Mouse (Mus musculus): ENCODE measurements around the gene Rapgef4.
"Not testable (repeated sequence)": the region's sequence is repeated elsewhere in the genome, so short reads cannot be mapped to it uniquely, and the experiment has no call there.

The Rapgef4 gene

GRCm38 (mm10) chr2:72031717-72032116 is 50.7 kb downstream of the Rapgef4 start:
- DNase-seq = no peak

GRCm38 (mm10) chr2:72035616-72036015 is 54.6 kb downstream of the Rapgef4 start:
- DNase-seq = peak; percentile 84

GRCm38 (mm10) chr2:72037357-72037756 is 56.3 kb downstream of the Rapgef4 start:
- DNase-seq = no peak

- peak; percentile 82 to 94 for DNase-seq
Measured at GRCm38 (mm10) chr2:72038235-72038634, 57.2 kb downstream of the Rapgef4 start.

- DNase-seq = peak; percentile 65 to 72
Measured at GRCm38 (mm10) chr2:72038651-72039251, 57.7 kb downstream of the Rapgef4 start.

- DNase-seq = no peak
Measured at GRCm38 (mm10) chr2:72039522-72040045, 58.5 kb downstream of the Rapgef4 start.

- DNase-seq = peak in 1 of 2 experiments; percentile 39
Measured at GRCm38 (mm10) chr2:72041087-72041486, 60.0 kb downstream of the Rapgef4 start.

GRCm38 (mm10) chr2:72042093-72042492 is 61.1 kb downstream of the Rapgef4 start:
- DNase-seq = no peak

- no peak for DNase-seq
Measured at GRCm38 (mm10) chr2:72044191-72044590, 63.2 kb downstream of the Rapgef4 start.

- DNase-seq = no peak
Measured at GRCm38 (mm10) chr2:72045024-72045423, 64.0 kb downstream of the Rapgef4 start.

- no peak for DNase-seq
Measured at GRCm38 (mm10) chr2:72045659-72046058, 64.6 kb downstream of the Rapgef4 start.

- DNase-seq = no peak
Measured at GRCm38 (mm10) chr2:72050451-72050850, 69.4 kb downstream of the Rapgef4 start.

- no peak for DNase-seq
Measured at GRCm38 (mm10) chr2:72054280-72054679, 73.2 kb downstream of the Rapgef4 start.

- no peak for DNase-seq
Measured at GRCm38 (mm10) chr2:72054736-72055135, 73.7 kb downstream of the Rapgef4 start.

GRCm38 (mm10) chr2:72055476-72055875 is 74.4 kb downstream of the Rapgef4 start:
- DNase-seq = no peak

- no peak for DNase-seq
Measured at GRCm38 (mm10) chr2:72056081-72056874, 75.2 kb downstream of the Rapgef4 start.

GRCm38 (mm10) chr2:72062931-72063330 is 81.9 kb downstream of the Rapgef4 start:
- no peak for DNase-seq

GRCm38 (mm10) chr2:72068505-72068904 is 87.5 kb downstream of the Rapgef4 start:
- DNase-seq = no peak

- no peak for DNase-seq
Measured at GRCm38 (mm10) chr2:72070086-72070485, 89.0 kb downstream of the Rapgef4 start.

- DNase-seq = not testable (repeated sequence)
Measured at GRCm38 (mm10) chr2:72073121-72073520, 92.1 kb downstream of the Rapgef4 start.

- no peak for DNase-seq
Measured at GRCm38 (mm10) chr2:72074999-72075561, 94.0 kb downstream of the Rapgef4 start.

GRCm38 (mm10) chr2:72077490-72078139 is 96.6 kb downstream of the Rapgef4 start:
- no peak for DNase-seq

- no peak for DNase-seq
Measured at GRCm38 (mm10) chr2:72078140-72078521, 97.1 kb downstream of the Rapgef4 start.

Data from cerebellum, postnatal 36 days (tissue).